Mouse (Mus musculus): Measurements from ENCODE around the gene Sprr2f. TPM values are rescaled to one million over a fixed set of nuclear protein-coding genes. Genes with fewer than 3 reads are reported as not detected.

Gene Sprr2f
- total RNA-seq (2021): not detected
- long read RNA-seq, experiment 1: 0 reads
- long read RNA-seq, experiment 2: 0 reads

DNA sequence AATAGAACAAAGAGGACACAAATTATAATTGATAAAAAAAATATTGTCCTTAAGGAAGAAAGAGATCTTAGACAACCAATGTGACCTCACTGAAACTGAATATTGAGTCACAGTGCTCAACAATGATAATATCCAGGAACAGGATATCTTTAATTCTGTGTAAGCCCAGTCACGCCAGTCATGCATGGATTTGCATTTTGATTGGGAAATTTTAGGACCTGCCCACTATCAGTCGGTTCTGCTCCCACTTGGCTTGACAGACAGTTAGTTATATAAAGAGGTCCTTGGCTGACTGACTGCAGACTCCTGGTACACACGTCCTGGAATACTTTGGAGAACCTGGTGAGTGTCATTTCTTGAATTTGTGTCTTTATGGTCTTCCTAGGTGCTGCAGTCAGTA is at the start of gene Sprr2f:
Gene Sprr2f (plus strand): TSS at position 301 of the 400 bp plus-strand sequence.
- DNase-seq (ENCODE audit: low spot score in 2 of 2): no peak

DNA sequence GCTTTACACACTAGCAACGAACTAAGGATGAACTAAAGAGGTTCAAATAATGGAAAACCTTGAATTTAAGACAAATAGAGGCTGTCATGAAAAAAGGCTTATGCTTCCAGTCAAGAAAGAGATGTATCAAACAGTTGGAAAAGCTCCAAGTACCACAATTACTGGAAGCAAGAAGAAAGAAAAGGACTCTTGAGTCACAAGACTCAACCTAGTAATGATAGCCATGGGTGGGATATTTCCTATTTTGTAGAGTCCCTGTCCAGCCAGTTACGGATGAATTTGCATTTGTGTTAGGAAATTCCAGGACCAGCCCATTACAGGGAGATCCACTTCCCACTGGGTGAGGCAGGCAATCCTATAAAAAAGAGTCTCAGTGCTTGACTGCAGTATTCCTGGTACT is 48.7 kb upstream of the Sprr2f start, which contains the start of gene Sprr2b:
Gene Sprr2b (plus strand): TSS at position 301 of the 400 bp plus-strand sequence.
- no peak for DNase-seq (ENCODE audit: low spot score in 2 of 2)

DNA sequence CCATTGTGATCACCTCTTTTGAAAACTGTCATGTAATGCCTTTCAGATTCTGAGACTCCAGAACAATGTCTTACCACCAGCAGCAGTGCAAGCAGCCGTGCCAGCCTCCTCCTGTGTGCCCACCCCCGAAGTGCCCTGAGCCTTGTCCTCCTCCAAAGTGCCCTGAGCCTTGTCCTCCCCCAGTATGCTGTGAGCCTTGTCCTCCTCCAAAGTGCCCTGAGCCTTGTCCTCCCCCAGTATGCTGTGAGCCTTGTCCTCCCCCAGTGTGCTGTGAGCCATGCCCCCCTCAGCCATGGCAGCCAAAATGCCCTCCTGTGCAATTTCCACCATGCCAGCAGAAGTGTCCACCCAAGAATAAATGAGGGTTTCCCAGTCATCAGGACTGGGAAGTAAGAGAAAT is 47.6 kb upstream of the Sprr2f start:
- DNase-seq (ENCODE audit: low spot score in 2 of 2): no peak

DNA sequence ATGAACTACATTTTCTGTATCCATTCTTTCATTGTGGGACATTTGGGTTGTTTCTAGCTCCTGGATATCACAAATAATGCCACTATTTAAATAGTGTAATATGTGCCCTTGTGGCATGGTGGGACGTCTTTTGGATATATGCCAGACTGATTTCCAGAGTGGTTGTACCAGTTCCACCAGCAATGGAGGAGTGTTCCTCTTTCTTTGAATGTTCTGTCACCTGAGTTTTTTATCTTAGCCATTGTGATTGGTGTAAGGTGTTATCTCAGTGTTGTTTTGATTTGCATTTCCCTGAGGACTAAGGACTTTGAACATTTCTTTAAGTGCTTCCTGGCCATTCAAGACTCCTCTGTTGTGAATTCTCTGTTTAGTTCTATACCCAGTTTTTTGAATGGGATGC is 28.7 kb upstream of the Sprr2f start:
- DNase-seq (ENCODE audit: low spot score in 2 of 2): no peak

DNA sequence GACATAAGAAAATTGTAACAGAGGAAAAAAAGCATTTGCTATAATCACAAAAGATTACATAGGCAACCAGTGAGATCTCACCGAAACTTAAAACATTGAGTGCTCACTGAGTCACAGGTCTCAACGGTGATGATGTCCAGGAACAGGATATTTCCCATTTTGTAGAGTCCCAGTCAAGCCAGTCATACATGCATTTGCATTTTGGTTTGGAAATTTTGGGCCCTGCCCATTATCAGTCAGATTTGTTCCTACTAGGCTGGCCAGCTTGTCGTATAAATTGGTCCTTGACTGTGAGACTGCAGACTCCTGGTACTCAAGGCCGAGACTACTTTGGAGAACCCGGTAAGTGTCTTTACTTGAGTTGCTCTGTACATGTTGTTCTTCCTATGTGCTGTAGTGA is 26.1 kb upstream of the Sprr2f start, which contains the start of gene Sprr2d:
Gene Sprr2d (plus strand): TSS at position 301 of the 400 bp plus-strand sequence.
- DNase-seq (ENCODE audit: low spot score in 2 of 2): no peak

DNA sequence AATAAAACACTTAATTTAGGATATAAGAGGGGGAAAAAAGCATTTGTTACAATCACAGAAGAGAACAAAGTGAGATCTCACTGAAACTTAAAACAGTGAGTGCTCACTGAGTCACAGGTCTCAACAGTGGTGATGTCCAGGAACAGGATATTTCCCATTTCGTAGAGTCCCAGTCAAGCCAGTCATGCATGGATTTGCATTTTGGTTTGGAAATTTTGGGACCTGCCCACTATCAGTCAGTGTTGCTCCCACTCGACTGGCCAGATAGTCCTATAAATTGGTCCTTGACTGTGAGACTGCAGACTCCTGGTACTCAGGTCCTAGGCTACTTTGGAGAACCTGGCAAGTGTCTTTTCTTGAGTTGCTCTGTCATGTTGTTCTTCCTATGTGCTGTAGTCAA is 13.1 kb upstream of the Sprr2f start, which contains the start of gene Sprr2e:
Gene Sprr2e (plus strand): TSS at position 301 of the 400 bp plus-strand sequence.
- DNase-seq (ENCODE audit: low spot score in 2 of 2): no peak

DNA sequence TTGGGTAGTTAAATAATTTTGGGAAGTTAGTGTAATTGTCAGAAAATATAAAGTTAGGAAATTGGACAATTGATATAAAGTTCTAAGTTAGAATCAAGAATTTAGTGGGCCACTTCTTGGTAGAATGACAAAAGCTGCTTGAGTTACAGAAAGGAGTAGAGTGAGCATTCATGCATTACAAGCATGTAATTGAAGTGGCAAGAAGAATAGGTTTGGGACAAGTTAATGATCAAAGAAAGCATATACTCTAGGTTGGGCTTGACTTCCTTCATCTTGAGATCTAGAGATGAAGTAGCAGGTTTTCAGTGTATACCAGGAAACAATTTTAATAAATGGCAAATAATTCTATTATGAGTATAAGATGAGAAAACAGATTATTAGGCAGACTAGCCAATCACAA is 3.4 kb upstream of the Sprr2f start:
- no peak for DNase-seq (ENCODE audit: low spot score in 2 of 2)

DNA sequence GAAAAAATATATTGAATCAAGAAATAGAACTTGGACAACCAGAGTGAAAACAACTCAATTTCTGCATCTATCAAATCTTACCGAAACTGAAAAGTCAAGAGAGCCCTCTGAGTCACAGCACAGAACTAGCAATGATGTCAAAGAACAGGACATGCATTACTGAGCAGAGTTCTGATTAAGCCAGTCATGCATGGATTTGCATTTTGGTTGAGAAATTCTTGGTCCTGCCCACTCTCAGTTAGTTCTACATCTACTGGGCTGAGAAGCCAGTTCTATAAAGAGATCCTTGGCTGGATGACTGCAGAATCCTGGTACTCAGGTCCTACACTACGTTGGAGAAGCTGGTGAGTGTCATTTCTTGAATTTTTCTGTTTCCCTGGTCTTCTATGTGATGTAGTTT is 8.6 kb downstream of the Sprr2f start:
- DNase-seq (ENCODE audit: low spot score in 2 of 2): no peak

DNA sequence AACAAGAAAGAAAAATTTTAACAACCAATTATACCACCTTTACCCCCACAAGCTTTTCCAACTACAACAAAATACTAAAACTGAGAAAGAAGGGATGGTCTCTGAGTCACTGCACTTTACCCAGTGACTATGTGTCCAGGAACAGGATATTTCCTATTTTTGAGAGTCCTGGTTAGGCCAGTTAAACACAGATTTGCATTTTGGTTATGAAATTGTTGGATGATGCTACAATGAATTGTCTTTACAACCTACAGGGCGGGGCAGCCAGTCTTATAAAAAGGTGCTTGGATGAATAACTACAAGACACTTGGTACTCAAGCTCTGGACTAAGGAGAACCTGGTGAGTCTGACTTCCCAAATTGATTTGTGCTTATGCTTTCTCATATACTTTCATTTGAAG is 20.4 kb downstream of the Sprr2f start, which contains the start of gene Sprr2h:
Gene Sprr2h (plus strand): TSS at position 301 of the 400 bp plus-strand sequence.
- no peak for DNase-seq (ENCODE audit: low spot score in 2 of 2)

DNA sequence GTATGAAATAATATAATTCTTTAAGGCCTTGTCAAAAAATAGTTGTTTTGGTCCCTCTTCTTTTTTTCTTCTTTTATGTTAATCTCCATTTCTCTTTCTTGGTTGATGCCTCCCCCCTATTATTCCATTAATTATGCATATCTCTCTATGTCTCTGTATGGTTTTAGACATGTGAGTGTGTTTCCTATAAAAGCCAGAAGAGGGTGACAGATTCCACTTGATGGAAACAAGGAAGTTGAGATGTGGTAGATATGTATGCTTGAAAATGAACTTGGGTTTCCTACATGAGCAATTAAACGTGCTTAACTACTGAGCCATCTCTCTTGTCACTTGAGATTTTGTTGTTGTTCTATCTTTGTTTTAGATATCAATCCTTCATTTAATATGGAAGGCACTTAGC is 29.3 kb downstream of the Sprr2f start:
- no peak for DNase-seq (ENCODE audit: low spot score in 2 of 2)

DNA sequence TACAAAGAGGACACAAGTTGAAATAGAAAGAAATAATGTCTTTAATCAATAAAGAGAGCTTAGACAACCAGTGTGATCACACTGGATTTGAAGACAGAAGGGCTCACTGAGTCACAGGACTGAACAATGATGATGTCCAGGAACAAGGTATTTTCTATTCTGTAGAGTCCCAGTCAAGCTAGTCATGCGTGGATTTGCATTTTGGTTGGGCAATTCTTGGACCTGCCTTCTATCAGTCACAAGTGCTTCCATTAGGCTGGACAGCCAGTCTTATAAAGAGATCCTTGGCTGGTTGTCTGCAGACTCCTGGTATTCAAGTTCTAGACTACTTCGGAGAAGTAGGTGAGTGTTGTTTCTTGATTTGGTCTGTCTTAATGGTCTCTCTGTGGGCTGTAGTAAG is 42.7 kb downstream of the Sprr2f start, which contains the start of gene Sprr2i:
Gene Sprr2i (plus strand): TSS at position 301 of the 400 bp plus-strand sequence.
- no peak for DNase-seq (ENCODE audit: low spot score in 2 of 2)

Other genes with a start within 250 kb of the Sprr2f start
- not detected for gene Prr9, start 241.2 kb upstream of the Sprr2f start, total RNA-seq (2021)
- not detected for gene Lelp1, start 222.4 kb upstream of the Sprr2f start, total RNA-seq (2021)
- gene Sprr2a1, start 149.4 kb upstream of the Sprr2f start, total RNA-seq (2021): not detected
- 1 to 10 TPM in 1 of 2 experiments, not detected in 1; 1.6 TPM for gene Sprr2a2, start 149.3 kb upstream of the Sprr2f start, total RNA-seq (2021)
- not detected for gene Sprr2a3, start 79.8 kb upstream of the Sprr2f start, total RNA-seq (2021)
- not detected for gene Sprr2b, start 48.6 kb upstream of the Sprr2f start, total RNA-seq (2021)
- not detected for gene Sprr2d, start 26.0 kb upstream of the Sprr2f start, total RNA-seq (2021)
- not detected for gene Sprr2e, start 13.0 kb upstream of the Sprr2f start, total RNA-seq (2021)
- not detected for gene Sprr2h, start 20.5 kb downstream of the Sprr2f start, total RNA-seq (2021)
- gene Sprr2i, start 42.8 kb downstream of the Sprr2f start, total RNA-seq (2021): not detected
- gene Sprr2j-ps, start 52.9 kb downstream of the Sprr2f start, total RNA-seq (2021): not detected
- 1 to 10 TPM; 3.7 to 4.1 TPM for gene Gm9774, start 64.2 kb downstream of the Sprr2f start, total RNA-seq (2021)
- not detected for gene Sprr2k, start 67.4 kb downstream of the Sprr2f start, total RNA-seq (2021)
- not detected for gene Sprr1b, start 73.6 kb downstream of the Sprr2f start, total RNA-seq (2021)
- not detected for gene Sprr3, start 93.5 kb downstream of the Sprr2f start, total RNA-seq (2021)
- not detected for gene Sprr1a, start 120.7 kb downstream of the Sprr2f start, total RNA-seq (2021)
- not detected for gene Sprr4, start 135.3 kb downstream of the Sprr2f start, total RNA-seq (2021)
- not detected for gene 2310046K23Rik, start 169.3 kb downstream of the Sprr2f start, total RNA-seq (2021)
- gene Ivl, start 208.5 kb downstream of the Sprr2f start, total RNA-seq (2021): not detected
- not detected for gene Smcp, start 223.8 kb downstream of the Sprr2f start, total RNA-seq (2021)
- gene 2210017I01Rik, start 242.3 kb downstream of the Sprr2f start, total RNA-seq (2021): not detected

All from gastrocnemius, postnatal 4 days (tissue).